Mouse (Mus musculus) brain, adult 2 months (tissue): Measurements from ENCODE around the gene Setd4.
A peak's percentile ranks its signal among the peaks of the same experiment; 100 is the strongest.

Source experiments
- DNase-seq: peaks from one replicate; pipeline ENCODE4 v3.0.0; 2011; ENCODE audit warnings: low read depth, low spot score

The Setd4 gene

GRCm38 (mm10) chr16:93592711-93593110 is 11.2 kb downstream of the Setd4 start:
- DNase-seq: no peak

GRCm38 (mm10) chr16:93591450-93592430 is 12.1 kb downstream of the Setd4 start:
- no peak for DNase-seq

- DNase-seq: no peak
Observed at GRCm38 (mm10) chr16:93590915-93591314, 12.9 kb downstream of the Setd4 start.

GRCm38 (mm10) chr16:93588281-93588680 is 15.6 kb downstream of the Setd4 start:
- no peak for DNase-seq

- DNase-seq: no peak
Observed at GRCm38 (mm10) chr16:93586382-93586781, 17.5 kb downstream of the Setd4 start.

- no peak for DNase-seq
Observed at GRCm38 (mm10) chr16:93585703-93586205, 18.1 kb downstream of the Setd4 start.

GRCm38 (mm10) chr16:93584976-93585702 is 18.7 kb downstream of the Setd4 start:
- peak; percentile 46 for DNase-seq

- no peak for DNase-seq
Observed at GRCm38 (mm10) chr16:93581125-93581524, 22.7 kb downstream of the Setd4 start.

- DNase-seq: no peak
Observed at GRCm38 (mm10) chr16:93578346-93579005, 25.4 kb downstream of the Setd4 start.

- DNase-seq: peak; percentile 87
Observed at GRCm38 (mm10) chr16:93576412-93577082, 27.3 kb downstream of the Setd4 start.

- DNase-seq: no peak
Observed at GRCm38 (mm10) chr16:93575574-93575973, 28.3 kb downstream of the Setd4 start.

GRCm38 (mm10) chr16:93574521-93575191 is 29.2 kb downstream of the Setd4 start:
- DNase-seq: no peak

GRCm38 (mm10) chr16:93573434-93573833 is 30.4 kb downstream of the Setd4 start:
- no peak for DNase-seq

GRCm38 (mm10) chr16:93572383-93572782 is 31.5 kb downstream of the Setd4 start:
- no peak for DNase-seq

GRCm38 (mm10) chr16:93558499-93558898 is 45.4 kb downstream of the Setd4 start:
- no peak for DNase-seq

- DNase-seq: no peak
Observed at GRCm38 (mm10) chr16:93557646-93558045, 46.2 kb downstream of the Setd4 start.

GRCm38 (mm10) chr16:93552686-93553513 is 51.0 kb downstream of the Setd4 start:
- DNase-seq: no peak

GRCm38 (mm10) chr16:93549287-93549686 is 54.6 kb downstream of the Setd4 start:
- no peak for DNase-seq

GRCm38 (mm10) chr16:93548045-93548444 is 55.8 kb downstream of the Setd4 start:
- DNase-seq: no peak

GRCm38 (mm10) chr16:93547122-93547521 is 56.7 kb downstream of the Setd4 start:
- DNase-seq: peak; percentile 39
